Mouse (Mus musculus): ENCODE results near the gene Crnkl1. TPM values are rescaled to one million over a fixed set of nuclear protein-coding genes. Genes with fewer than 3 reads are reported as not detected.

Gene Crnkl1
- polyA plus RNA-seq, 1 experiment from 2014 or later = 41.0 TPM

Small RNAs within 50 kb of the gene (microRNA-seq; reads per million reads assigned to microRNA genes)
- gene Gm25026 = not detected

Other genes with a start within 250 kb of the Crnkl1 start
- gene Naa20, start 32.9 kb downstream of the Crnkl1 start, polyA plus RNA-seq (2016; fragmentation: Nextera tagmentation; extraction: Ambion mirVana) = 120 and 126 TPM in 2 replicates
- gene Cfap61, start 230 bp downstream of the Crnkl1 start, polyA plus RNA-seq (2016; fragmentation: Nextera tagmentation; extraction: Ambion mirVana) = 0.82 and 1.1 TPM in 2 replicates

Measured in neural tube, embryonic 12.5 days (tissue).